Mouse (Mus musculus) adrenal gland, postnatal 14 days (tissue): ENCODE data around the gene Shbg. TPM values are rescaled to one million over a fixed set of nuclear protein-coding genes. Genes with fewer than 3 reads are reported as not detected.

ENCODE experiments used
- DNase-seq: peaks from one replicate; pipeline ENCODE4 v3.0.0; 2021; ENCODE audit warnings: mixed read lengths
- total RNA-seq: library from RNA; stranded (reverse); gene quantifications from 2 replicates; pipeline ENCODE4 v1.2.3, GENCODE M21; 2021

The Shbg gene
- total RNA-seq, 1 experiment from 2014 or later = not detected

- DNase-seq = no peak
Observed at GRCm38 (mm10) chr11:69594853-69595252, 22.9 kb downstream of the Shbg start.

GRCm38 (mm10) chr11:69592799-69593198 is 24.9 kb downstream of the Shbg start:
- DNase-seq = no peak

GRCm38 (mm10) chr11:69591899-69592637 is 25.6 kb downstream of the Shbg start:
- no peak for DNase-seq

- DNase-seq = no peak
Observed at GRCm38 (mm10) chr11:69591424-69591823, 26.3 kb downstream of the Shbg start.

GRCm38 (mm10) chr11:69590622-69591021 is 27.1 kb downstream of the Shbg start:
- no peak for DNase-seq

GRCm38 (mm10) chr11:69589207-69589834 is 28.4 kb downstream of the Shbg start:
- no peak for DNase-seq

GRCm38 (mm10) chr11:69585718-69586325 is 31.9 kb downstream of the Shbg start:
- no peak for DNase-seq

GRCm38 (mm10) chr11:69584937-69585336 is 32.8 kb downstream of the Shbg start:
- DNase-seq = no peak

GRCm38 (mm10) chr11:69584008-69584407 is 33.7 kb downstream of the Shbg start:
- DNase-seq = no peak

- DNase-seq = no peak
Observed at GRCm38 (mm10) chr11:69582230-69582805, 35.4 kb downstream of the Shbg start.

- peak; percentile 40 for DNase-seq
Observed at GRCm38 (mm10) chr11:69581814-69582213, 35.9 kb downstream of the Shbg start.

GRCm38 (mm10) chr11:69581147-69581688 is 36.5 kb downstream of the Shbg start:
- DNase-seq = peak; percentile 95

- no peak for DNase-seq
Observed at GRCm38 (mm10) chr11:69580572-69581146, 37.0 kb downstream of the Shbg start.

- DNase-seq = peak; percentile 95
Observed at GRCm38 (mm10) chr11:69580091-69580514, 37.6 kb downstream of the Shbg start, which contains the start of the genes Wrap53 and Trp53. Gene Wrap53 (minus strand): TSS chr11:69580255. Gene Trp53 (plus strand): TSS chr11:69580359.

GRCm38 (mm10) chr11:69579128-69580017 is 38.3 kb downstream of the Shbg start:
- DNase-seq = peak; percentile 97

GRCm38 (mm10) chr11:69578301-69578700 is 39.4 kb downstream of the Shbg start:
- DNase-seq = no peak

- no peak for DNase-seq
Observed at GRCm38 (mm10) chr11:69576307-69576706, 41.4 kb downstream of the Shbg start.

- no peak for DNase-seq
Observed at GRCm38 (mm10) chr11:69575220-69575619, 42.5 kb downstream of the Shbg start.

GRCm38 (mm10) chr11:69565131-69565530 is 52.6 kb downstream of the Shbg start:
- DNase-seq = no peak
